Mouse (Mus musculus) gastrocnemius, postnatal 36 days (tissue): Measurements from ENCODE around the gene Lct. TPM values are rescaled to one million over a fixed set of nuclear protein-coding genes. Genes with fewer than 3 reads are reported as not detected.
A peak's percentile ranks its signal among the peaks of the same experiment; 100 is the strongest.
"Not testable (repeated sequence)": the region's sequence is repeated elsewhere in the genome, so short reads cannot be mapped to it uniquely, and the experiment has no call there.

Source experiments
- DNase-seq, 2 experiments: peaks; one replicate each; pipeline ENCODE4 v3.0.0; 2022
- intact Hi-C: fragments of 180-260 bp; cut with DNase I; formaldehyde crosslinking; loops from one replicate; pipeline ENCODE4 v1.15.1; 2025
- long read RNA-seq, 2 experiments: library from polyadenylated mRNA; stranded (forward); transcript quantifications; one replicate each; pipeline ENCODE4 v2.0.0; 2021
- total RNA-seq, 2 experiments: library from RNA; stranded (reverse); gene quantifications; 2 replicates each; pipeline ENCODE4 v1.2.3; 2021

The Lct gene
- total RNA-seq, result under 1 TPM in 1 of 2 experiments, not detected in 1; 0.05 TPM
- long read RNA-seq, experiment 1, result 0 reads
- long read RNA-seq, experiment 2, result 0 reads

DNA sequence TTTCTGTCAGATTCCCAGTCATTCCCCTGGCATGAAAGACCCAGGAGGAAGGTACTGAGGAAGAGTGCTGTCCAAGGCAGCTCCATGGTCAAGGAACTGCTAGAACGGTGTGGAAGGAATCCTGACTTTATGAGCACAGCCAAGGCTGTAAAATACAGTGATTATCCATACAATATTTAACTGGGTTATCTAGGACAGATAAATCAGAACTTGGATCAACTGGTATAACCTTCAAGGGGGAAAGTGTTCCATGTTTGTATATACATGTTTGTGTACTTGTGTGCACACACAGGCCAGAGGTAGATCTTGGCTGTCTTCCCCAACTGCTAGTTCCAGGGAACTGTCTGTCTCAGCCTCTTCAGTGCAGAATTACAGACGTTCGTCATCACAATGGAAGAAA lies at the start of gene Lct:
Gene Lct, minus strand, starts transcription at position 101 of the 400 bp plus-strand sequence.
- intact Hi-C loops, result no loop called here
- no peak for DNase-seq

DNA sequence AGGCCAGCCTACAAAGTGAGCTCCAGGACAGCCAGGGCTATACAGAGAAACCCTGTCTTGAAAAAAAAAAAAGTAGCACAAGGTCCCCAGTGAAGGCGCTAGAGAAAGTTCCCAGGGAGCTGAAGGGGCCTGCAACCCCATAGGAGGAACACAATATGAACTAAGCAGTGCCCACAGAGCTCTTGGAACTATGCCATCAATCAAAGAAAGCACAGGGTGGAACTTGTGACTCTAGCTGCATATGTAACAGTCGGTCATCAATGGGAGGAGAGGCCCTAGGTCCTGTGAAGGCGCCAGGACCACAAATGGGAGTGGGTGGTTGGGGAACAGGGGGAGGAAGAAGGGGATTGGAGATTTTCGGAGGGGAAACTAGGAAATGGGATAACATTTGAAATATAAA lies 48.7 kb upstream of the Lct start:
- DNase-seq, result no peak
- intact Hi-C loops, result no loop called here

DNA sequence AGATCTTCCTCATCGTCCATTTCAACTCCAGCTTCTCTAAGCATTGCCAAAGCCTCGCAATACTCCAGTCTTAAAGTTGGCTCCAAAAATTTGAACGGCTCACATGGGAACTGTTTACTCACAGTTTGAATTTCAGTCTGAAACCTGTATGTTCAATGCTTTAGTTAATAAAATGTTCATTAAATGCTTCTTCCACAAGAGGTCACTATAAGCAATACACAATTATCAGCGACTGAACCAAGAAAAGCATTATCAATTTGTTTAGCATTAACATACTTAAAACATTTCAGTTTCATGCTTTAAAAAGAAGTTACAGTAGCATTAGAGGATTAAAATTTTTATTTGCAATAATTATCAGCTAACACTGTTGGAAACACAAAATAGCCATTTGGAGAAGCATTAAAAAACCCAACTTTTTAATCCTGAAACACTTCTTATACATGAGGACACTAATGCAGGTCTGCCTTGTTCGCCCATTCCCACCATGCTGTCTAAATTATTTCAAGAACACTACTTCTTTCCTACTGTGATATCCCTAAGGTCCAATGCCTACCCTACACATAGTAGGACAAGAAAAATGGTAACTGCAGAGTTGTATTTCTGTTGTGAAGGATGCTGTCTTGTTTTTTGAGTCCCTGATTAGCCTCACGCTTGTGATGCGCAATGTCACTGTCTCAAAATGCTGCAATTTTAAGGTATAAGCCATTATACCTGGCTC lies 44.2 kb upstream of the Lct start:
- intact Hi-C loops, result loop anchor here (5.0 kb wide), 1 partner anchor 220 kb away; the partner anchor contains the start of gene Cxcr4
- DNase-seq, result no peak

DNA sequence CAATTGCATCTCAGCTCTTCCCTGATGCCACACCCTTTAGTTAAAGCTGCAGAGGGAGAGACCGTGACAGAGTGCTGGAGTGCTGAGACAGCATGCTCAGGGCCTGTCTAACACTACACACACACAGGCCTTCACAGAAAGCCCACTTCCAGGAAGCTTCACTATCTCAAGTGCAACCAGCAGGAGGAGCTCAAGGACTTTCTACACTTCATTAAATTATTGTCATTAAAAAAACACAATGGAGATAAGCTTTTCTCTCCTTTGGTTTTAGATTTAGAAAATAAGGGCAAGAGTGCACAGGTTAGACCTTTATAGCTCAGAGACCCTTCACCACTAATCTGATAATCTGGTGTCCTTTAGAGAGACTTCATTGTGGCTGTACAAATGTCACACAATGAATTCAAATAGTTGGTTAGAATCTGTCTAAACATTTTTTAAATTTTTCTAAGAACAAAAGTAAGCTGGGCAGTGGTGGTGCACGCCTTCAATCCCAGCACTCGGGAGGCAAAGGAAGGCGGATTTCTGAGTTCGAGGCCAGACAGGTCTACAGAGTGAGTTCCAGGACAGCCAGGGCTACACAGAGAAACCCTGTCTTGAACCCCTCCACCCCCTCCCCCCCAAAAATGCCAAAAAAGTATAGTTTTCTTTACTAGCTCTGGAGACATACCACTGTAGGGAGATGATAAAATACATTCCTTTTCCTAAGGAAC lies 40.8 kb upstream of the Lct start:
- intact Hi-C loops, result loop anchor here (2.0 kb wide), 1 partner anchor 456 kb away; no protein-coding TSS in a partner anchor
- DNase-seq, result no peak

DNA sequence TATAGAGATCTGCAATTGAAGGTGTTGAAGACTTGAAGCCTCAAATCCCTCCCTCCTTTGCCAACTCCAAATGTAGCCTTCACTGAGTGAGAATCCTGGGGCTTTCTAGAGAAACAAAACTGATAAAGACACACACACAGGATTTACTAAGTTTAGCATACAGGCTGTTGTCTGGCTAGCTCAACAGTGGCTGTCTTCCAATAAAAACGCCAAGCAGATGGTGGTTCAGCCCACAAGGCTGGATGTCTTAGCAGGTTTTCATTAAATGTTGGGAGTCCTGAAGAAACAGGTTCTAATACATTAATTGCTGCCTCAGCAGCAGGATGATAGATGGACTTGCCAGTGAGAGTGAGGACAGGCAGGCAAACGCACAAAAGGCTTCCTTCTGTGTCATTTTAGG lies 32.5 kb upstream of the Lct start:
- DNase-seq, result no peak
- intact Hi-C loops, result no loop called here

DNA sequence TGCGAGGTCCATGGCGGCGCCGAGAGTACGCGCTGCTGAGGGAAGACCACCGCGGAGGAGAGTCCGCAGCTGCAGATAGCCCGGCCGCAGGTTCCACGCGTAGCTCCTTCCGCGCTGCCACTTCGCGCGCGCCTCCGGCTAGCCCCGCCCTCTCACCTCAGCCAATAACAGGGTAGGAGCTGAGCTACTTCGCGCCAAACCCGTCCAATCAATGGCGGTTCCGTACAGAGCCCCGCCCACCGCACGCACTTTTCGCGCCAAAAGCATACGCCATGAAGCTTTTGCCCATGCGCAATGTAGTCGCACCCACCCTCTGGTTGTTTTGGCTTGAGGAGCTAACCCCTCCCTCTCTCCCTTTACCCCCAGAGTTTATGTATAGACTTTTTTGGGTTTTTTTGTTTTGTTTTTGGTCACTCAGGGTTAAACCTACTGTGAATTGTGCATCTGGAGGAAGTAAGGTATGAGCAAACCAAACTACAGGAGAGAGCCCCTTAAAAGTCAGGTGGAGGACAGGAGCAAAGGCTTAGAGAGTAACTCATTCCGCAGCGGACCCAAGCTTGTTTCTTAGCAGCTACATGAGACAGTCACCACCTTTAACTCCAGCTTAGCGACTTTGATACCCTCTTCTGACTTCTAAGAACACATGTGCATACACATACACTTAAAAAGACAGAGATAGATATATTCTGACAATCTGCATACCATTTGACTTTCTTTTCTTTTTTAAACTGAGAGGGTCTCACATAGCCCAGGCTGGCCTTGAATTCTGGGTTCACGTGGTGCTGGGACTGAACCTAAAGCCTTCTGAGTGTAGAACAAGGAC lies 31.6 kb upstream of the Lct start, which contains the start of gene Mcm6:
Gene Mcm6, minus strand, starts transcription at position 111 of the 823 bp plus-strand sequence.
- intact Hi-C loops, result no loop called here
- DNase-seq, result peak; percentile 86 to 91

DNA sequence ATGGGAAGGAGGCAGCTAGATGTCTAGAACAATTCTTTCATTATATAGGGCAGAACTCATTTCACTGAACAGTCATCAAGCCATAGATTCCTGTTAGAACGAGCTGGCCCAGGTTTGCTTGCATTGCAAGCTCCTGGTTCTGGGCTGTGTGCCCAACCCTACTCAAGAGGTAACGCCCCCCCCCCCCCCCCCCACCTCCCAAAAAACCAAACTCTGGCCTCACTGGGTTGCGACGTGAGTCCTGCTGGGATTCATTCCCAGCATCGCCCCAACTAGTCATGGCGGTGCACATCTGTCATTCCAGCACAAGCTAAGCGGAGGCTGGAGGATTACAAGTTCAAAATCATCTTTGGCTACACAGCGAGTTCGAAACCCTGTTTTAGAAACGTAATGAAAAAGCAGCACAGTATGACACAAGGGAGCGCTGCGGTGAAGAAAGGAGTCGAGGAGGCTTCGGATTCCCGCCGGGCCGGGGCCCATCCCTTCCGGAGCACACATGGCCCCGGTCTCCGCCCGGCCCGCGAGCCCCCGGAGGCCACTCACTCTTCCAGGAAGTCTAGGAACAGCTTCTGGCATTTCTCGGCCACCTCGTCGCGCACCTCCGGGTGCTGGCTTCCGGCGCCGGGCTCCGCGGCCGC lies 30.9 kb upstream of the Lct start:
- intact Hi-C loops, result no loop called here
- no peak for DNase-seq

DNA sequence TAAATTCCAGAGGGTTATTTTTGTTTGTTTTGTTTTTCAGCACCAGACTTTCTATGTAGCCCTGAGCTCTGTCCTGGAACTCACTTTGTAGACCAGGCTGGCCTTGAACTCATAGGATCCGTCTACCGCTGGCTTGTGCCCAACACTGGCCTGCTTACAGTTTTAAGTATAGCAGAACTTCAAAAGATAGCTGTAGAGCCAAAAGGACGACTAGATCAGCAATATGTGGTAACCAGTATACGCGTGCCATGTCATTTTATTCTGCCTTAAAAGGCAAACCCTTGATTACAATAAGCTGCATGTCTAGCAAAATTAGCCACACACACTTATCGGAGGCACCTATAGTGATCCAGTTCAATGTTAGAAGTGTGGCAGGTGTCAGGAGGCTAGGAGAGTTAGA lies 30.2 kb upstream of the Lct start:
- intact Hi-C loops, result no loop called here

DNA sequence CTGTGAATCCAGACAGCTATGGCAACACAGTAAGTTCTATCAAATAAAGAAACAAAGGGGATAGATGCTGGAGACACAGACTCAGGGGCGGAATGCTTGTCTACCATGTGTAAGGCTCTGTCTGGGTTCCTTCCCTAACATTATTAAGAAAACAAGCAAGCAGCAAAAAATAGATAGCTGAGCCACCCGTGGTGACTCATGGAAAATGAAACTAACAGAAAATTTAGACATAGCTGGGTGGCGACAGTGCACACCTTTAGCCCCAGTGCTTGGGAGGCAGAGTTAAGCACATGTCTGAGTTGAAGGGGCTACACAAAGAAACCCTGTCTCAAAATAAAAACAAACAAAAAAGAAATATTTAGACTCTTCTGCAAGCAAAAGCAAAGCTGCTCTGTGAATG lies 29.3 kb upstream of the Lct start:
- intact Hi-C loops, result no loop called here
- DNase-seq, result no peak

More for the DNA sequence above, 30.2 kb upstream of the Lct start:
- DNase-seq, result no peak

DNA sequence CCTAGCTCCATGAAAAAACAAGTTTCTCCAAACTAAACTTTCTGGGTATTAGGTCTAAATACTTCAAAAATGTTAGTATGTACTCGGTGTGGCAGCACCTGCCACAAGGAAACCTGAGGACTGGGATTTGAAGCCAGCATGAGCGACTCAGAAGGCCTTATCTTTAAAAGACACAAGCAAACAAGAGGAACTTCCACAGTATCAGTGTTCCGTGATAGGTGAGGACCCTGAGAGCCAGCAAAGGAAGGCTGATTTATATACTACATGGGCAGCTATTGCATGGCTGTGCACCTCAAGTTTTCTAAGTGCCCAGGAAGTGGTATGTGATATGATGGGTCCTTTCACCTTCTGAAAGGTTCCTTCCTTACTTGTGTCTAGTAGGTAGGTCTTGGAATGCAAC lies 25.0 kb upstream of the Lct start:
- DNase-seq, result no peak
- intact Hi-C loops, result no loop called here

DNA sequence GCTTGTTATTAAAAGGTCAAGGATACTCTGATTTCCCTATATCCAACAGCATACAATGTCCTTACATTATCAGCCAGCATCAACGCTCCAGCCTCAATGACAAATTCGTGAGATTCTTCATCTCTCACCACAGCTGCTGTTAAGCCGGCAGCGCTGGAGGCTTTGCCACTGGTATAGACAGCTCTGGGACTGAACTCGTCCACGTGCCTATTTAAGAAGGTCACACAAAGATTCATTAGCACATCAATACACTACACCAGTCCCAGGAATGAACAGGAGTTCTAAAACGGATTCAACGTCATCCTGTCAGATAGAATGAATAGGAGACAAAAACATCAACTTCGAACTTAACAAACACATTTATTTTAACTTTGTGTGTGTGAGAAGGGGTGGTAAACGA lies 16.1 kb upstream of the Lct start:
- no peak for DNase-seq
- intact Hi-C loops, result no loop called here

DNA sequence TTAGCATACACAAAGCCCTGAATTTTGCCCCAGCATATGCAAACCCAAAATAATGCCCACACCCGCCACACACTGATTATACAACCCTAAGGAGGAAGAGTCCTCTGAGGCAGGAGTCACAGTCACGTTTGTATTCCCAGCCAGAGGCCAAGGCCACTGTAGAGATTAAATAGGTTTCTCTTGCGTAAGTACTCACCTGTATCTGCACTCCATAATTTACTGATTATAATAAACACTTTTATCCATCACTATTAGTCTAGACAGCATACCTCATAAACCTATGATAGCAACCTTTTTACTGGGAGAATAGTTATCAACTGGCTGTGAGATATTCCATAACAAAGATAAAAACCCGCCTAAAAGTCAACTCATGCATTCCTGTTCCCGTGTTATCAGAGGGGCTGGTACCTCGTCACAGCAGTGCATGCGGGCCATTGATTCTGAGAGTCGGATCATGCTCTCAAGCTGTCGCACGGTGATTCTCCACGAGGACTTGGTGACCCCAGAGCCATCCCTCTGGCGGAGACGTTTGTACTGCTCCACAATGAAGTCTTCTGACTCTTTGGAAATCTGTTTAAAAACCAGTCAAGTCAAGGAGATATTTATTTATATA lies 9.7 kb upstream of the Lct start:
- DNase-seq, result no peak
- intact Hi-C loops, result no loop called here

DNA sequence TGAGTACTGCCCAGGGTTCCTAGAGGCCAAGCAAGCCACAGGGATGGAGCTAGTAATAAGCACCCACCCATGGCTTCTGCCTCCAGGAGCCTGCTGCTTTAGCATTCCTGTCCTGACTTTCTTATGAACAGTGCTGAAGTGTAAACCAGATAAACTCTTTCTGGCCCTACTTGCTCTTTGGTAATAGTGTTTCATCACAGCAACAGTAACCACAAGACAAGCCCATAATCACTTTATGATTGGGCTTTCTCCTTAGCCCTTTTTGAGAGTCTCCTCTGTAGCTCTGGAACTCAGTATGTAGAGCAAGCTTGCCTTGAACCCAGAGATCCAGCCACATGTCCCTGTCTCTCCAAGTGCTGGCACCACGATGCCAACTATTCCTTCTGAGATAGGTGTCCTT lies 2.2 kb upstream of the Lct start:
- intact Hi-C loops, result no loop called here
- DNase-seq, result no peak

DNA sequence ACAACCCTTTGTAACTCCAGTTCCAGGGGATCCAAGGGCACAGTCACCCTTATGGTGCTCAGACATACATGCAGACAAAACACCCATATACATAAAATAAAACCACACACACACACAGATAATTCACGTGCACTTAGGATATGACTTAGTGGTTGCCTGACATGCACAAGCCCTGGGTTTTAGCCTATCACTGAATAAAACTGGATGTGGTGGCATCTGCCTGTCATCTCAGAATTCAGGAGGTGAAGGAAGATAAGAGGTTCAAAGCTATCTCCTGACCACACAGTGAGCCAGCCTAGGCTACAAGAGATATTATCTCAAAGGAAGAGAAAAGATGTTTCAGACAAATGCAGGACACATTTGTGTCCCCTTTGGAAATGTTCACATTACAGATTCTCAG lies 953 bp downstream of the Lct start:
- DNase-seq, result no peak
- intact Hi-C loops, result no loop called here

DNA sequence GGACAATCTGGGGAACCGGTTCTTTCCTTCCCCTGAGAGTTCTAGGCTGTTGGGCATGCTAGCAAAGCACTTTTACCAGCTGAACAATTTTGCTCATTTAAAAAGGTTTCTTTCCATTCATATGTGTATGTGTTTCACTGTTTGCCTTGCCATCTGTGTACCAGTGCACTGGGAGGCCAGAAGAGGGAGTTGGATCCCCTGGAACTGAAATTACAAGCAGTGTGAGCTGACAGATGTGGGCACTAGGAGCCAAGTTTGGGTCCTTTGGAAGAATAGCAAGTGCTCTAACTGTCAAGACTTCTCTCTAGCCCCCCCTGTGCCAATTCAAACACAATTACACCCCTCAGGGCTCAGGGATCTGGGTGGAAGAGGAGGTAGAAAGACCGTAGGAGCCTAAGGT lies 3.3 kb downstream of the Lct start:
- no peak for DNase-seq
- intact Hi-C loops, result no loop called here

DNA sequence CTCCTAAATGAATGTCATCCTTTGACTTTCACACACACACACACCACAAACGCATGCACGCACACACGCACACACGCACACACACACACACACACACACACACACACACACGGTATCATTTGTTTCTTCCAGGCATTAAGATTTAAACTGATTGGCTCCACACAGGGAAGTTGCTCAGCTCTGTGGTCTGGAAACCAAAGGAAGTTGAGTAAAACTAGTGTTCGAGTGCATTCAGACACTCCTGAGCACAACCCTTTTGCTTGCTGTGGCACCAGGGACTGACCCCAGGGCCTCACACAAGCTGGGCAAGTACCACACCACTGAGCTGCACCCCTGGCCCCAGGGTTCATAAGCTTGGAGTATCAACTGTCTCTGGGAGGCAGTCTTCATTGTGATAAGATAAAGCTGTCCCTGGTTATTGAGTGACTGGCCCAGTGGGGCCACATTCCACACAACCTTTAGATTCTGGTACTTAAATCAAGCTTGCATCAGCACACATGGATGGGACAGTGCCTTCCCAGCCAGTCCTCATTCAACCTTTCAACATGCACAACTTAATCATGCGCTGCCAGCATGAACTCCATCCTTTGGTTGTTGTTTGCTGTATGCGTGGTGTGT lies 5.0 kb downstream of the Lct start:
- intact Hi-C loops, result no loop called here
- DNase-seq, result no peak

DNA sequence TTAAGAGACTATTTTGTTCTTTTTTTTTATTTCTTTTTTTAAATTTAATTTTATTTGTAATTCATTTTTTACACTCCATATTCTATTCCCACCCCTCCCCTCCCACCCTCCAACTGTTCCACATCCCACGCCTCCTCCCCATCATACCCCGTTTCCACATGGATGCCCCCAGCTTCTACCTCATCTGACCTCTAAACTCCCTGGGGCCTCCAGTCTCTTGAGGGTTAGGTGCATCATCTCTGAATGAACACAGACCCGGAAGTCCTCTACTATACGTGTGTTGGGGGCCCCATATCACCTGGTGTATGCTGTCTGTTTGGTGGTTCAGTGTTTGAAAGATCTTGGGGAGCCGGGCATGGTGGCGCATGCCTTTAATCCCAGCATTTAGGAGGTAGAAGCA lies 8.9 kb downstream of the Lct start:
- intact Hi-C loops, DNase-seq: not testable (repeated sequence)

DNA sequence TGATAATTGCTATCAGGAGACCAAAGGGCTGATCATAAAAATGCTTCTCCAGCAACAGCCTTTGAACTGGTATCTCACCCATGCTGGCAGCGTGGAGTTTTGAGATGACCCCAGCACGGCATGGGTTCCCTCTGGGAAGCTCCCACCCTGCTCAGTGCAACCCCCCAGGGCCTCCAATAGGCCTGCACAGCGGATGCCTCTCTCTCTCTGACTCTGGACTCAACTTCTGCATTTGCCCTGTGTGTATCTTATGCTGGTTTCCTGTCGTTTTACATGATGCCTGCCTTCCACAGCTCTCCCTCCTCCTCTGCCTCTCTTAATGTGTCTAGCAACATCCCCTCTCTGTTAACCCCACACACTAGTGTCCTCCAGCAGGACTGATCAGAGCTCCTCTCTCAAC lies 13.5 kb downstream of the Lct start:
- intact Hi-C loops, result no loop called here
- DNase-seq, result no peak

DNA sequence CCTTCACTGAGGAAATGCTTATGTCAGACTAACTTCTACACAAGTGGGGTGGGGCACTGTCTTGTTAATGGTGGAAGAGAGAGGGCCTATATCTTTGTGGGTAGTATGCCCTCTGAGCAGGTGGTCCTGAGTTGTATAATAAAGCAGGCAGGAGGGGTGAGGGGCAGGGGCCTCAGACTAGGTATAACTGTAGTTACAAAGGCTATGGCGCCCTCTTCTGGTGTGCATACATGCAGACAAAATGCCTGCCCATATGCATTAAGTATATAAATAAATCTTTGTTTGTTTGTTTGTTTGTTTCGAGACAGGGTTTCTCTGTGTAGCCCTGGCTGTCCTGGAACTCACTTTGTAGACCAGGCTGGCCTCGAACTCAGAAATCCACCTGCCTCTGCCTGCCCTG lies 19.1 kb downstream of the Lct start:
- DNase-seq, result no peak
- intact Hi-C loops, result no loop called here

DNA sequence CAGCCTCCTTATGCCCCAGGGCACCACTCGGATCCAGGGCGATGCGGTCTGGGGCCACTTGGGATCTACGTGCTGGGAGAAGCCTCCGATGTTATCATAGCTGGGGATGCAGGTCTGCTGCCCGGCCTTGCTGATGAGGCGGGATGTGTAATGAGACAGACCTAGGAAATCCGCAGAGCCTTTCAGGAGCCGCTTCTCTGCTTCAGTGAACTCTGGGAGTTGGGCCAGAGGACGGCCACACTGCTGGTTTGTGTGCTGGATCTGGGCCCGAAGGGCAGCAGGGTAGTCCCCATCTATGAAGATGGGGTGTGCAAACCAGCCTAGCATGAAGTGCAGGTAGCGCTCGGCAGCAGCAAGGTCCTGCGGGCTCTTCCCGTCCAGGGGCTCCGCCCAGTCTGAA lies 24.2 kb downstream of the Lct start:
- intact Hi-C loops, result no loop called here
- no peak for DNase-seq
